Mouse (Mus musculus) E14TG2a.4 (cell line): ENCODE results near the gene Ndufc2.

Source experiments
- H3K27me3 ChIP-seq: 2 replicates; pipeline ENCODE4 v1.6.1; 2014; ENCODE audit warnings: low read length, control low read depth; ENCODE audit not compliant: insufficient read depth
- H3K36me3 ChIP-seq: 2 replicates; pipeline ENCODE4 v1.6.1; 2014; ENCODE audit warnings: low read length, control low read depth; ENCODE audit not compliant: insufficient read depth
- H3K4me1 ChIP-seq: replicated peaks from 2 replicates; pipeline ENCODE4 v1.6.1; 2014; ENCODE audit warnings: low read depth, low read length, control low read depth
- H3K4me3 ChIP-seq: replicated peaks from 2 replicates; pipeline ENCODE4 v1.5.1; 2014; ENCODE audit warnings: mild to moderate bottlenecking, low read length
- H3K9me3 ChIP-seq: 2 replicates; pipeline ENCODE4 v1.6.1; 2014; ENCODE audit warnings: low read length, control low read depth
- CTCF ChIP-seq: conservative IDR thresholded peaks from 2 replicates; pipeline ENCODE4 v1.5.1; 2014; ENCODE audit warnings: low read length
- NANOG ChIP-seq: IDR thresholded peaks from 2 replicates; pipeline ENCODE4 v1.6.1; 2014; ENCODE audit warnings: borderline replicate concordance, low read length, mixed read lengths
- POU5F1 ChIP-seq: IDR thresholded peaks from 2 replicates; pipeline ENCODE4 v1.6.1; 2014; ENCODE audit warnings: low read length, borderline replicate concordance

Gene Ndufc2

DNA sequence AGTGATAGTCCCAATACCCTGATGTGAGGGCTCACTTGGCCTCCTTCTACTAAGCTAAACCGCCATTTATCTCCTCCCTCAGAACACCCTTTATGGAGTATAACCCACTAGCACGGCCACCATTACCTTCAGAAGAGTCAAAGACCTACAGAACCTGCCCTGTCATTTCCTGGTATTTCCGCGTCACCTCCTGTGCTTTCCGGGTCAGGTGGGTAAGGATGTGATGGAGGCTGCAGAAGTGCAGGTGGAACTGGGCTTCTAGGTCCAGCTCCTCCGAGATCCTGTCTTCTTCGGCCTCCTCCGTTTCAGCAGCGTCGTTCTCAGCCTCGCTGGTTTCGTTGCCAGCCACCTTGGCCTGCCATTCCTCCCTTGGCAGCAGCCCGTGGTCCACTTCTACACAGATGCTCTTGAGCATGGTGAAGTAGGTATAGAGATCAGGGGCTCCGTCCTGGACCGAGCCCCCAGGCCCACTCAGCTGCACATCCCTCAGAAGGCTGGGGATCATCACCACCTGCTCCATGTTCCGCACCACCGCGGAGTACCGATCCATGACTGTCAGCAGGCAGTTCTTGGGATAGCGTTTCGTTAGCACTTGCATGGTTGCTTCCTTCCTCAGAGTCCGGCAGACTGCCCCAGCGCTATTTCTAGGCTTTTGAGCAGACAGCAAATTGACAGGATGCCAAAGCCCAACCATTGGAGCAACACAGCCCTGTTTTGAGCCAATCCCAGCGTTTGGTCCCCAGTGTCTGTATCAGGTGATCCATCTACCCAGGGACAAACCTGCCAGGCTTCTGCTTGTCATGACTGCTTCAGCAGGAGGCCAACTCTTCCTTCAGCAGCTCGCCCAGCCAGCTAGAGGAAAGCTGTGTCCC, 17.3 kb downstream of the Ndufc2 start, which contains the start of gene Thrsp:
Thrsp (minus strand) TSS at position 825 of the 872 bp plus-strand sequence.
- peak within 1 kb of the TSS; percentile 70 for H3K4me3 ChIP-seq
- H3K27me3 ChIP-seq: no peaks in the 10 kb centered on the region
- no peaks in the 10 kb centered on the region; the same call in 1 of the 2 replicates for H3K36me3 ChIP-seq
- TF ChIP-seq NANOG (no peak), CTCF (no peak), POU5F1 (no peak)
- no peaks in the 10 kb centered on the region for H3K9me3 ChIP-seq
- peaks cover 57% of the 10 kb centered on the region for H3K4me1 ChIP-seq

DNA sequence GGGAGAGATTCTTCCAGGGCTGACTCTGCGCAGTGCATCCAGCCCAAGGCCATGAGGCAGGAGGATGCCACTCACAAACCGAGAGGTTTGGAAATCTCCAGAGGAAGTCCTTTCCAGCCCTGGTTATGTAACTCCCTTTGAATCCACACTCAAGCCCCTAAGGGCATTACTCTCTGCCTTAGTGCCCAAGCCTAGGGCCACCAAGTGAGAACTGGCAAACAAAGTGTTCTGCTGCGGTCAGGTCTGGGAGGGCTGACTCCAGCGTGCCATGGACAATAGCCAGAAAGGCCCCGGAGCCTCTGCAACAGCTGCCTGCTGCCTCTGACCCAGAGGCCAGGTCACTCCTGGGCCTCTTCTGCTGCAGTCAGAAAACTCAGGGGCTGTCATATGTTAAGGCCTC, 18.9 kb downstream of the Ndufc2 start:
- peaks cover 50% of the 10 kb centered on the region for H3K4me1 ChIP-seq
- H3K9me3 ChIP-seq: no peaks in the 10 kb centered on the region
- H3K27me3 ChIP-seq: no peaks in the 10 kb centered on the region
- TF ChIP-seq NANOG (no peak), CTCF (no peak), POU5F1 (no peak)
- H3K36me3 ChIP-seq: no peaks in the 10 kb centered on the region
- no peak overlapping the region for H3K4me3 ChIP-seq

DNA sequence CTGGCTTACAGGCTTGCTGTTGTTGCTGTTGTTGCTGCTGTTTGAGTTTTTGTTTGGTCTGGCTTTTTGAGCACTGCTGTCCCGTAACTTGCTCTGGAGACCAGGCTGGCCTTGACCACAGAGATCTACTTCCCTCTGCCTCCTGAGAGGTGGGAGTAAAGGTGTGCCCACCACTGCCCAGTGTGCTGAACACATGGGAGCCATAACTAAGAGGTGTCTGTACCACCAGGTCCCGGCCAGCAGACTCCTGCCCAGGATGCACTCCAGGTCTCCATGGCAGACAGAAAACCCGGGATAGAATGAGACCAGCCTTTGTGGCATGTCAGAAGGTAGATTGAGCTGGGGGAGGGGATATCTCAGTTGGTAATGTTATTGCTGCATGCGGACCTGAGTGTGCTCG, 19.4 kb downstream of the Ndufc2 start:
- no peaks in the 10 kb centered on the region for H3K27me3 ChIP-seq
- no peak for TF ChIP-seq POU5F1
- no peak for TF ChIP-seq NANOG
- no peak for TF ChIP-seq CTCF
- H3K9me3 ChIP-seq: no peaks in the 10 kb centered on the region
- peaks cover 46% of the 10 kb centered on the region for H3K4me1 ChIP-seq
- H3K4me3 ChIP-seq: no peak overlapping the region
- H3K36me3 ChIP-seq: no peaks in the 10 kb centered on the region

DNA sequence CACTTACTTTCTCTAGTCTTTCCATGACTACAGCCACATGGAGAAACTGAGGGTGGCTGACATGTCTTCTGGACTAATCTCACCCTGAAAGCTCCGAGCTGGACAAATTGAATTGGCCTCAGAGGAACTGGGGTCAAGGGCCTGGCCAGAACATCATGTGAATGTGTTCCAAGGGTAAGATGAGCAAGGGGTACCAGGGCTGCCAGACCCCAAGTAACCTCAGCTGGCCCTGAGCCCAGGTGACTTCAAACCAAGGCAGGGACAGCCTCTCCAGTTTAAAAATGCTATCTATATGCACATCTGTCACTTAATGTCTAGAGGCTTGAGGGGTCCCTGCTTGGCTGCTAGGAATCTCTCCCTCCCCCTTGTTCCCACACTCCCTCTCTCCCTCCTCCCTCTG, 20.6 kb downstream of the Ndufc2 start:
- no peaks in the 10 kb centered on the region for H3K27me3 ChIP-seq
- no peak overlapping the region for H3K4me3 ChIP-seq
- H3K9me3 ChIP-seq: no peaks in the 10 kb centered on the region
- H3K4me1 ChIP-seq: peaks cover 36% of the 10 kb centered on the region
- no peak for TF ChIP-seq NANOG
- H3K36me3 ChIP-seq: no peaks in the 10 kb centered on the region

DNA sequence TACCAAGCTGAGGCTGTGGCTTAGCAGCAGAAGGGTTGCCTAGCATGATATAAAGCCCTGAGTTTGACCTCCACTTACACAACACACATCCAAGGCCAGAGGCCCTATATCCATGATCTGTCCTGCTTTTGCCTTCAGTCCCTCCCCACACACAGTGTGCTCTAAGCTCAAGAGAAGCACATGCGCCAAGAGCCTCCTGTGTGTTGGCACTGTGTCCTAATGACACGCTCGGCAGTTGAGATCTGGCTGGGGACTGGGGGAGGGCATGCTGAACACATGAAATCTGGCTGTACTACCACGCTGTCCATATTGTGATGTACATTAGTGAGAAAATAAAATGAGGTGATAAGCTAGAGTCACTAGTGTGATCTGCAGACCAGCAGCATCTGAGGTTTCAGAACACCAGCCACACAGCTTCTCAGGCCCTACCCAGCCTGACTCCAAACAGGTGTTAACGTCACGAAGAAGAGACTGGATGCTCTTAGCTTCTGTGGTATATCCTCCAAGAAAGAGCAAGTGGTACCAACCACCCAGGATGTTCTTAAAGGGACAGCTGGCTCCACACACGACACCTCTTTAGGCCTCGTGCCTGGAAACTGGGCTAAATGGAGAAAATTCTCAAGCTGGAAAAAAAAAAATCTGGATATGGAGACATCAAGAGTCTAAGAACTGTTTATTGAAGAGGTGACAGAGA, 21.3 kb downstream of the Ndufc2 start:
- Histone ChIP-seq H3K4me1 (peaks cover 29% of the 10 kb centered on the region), H3K36me3 (no peaks in the 10 kb centered on the region), H3K27me3 (no peaks in the 10 kb centered on the region), H3K4me3 (no peak overlapping the region), H3K9me3 (no peaks in the 10 kb centered on the region)
- no peak for TF ChIP-seq POU5F1
- no peak for TF ChIP-seq CTCF
- TF ChIP-seq NANOG: no peak

DNA sequence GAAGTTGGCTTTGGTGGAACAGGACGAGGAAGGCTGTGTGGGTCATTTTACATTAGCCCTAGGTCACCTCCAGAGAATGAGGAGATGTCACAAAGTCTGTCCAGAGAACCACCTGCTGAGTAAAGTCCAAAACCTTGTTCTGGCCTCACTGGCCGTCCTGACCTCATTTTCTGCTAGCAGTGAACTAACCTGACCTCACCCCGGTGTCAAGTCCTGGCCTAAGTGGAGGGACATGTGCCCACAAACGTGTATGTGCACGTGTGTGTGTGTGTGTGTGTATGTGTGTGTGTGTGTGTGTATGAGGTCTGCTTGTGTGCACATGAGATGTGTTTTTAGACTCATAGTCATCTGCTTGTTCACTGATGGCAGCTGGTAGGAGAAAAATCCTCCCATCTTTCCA, 24.0 kb downstream of the Ndufc2 start:
- Histone ChIP-seq H3K4me3 (no peak overlapping the region), H3K4me1 (peaks cover 27% of the 10 kb centered on the region), H3K9me3 (no peaks in the 10 kb centered on the region), H3K36me3 (no peaks in the 10 kb centered on the region), H3K27me3 (no peaks in the 10 kb centered on the region)
- no peak for TF ChIP-seq NANOG
- TF ChIP-seq CTCF: no peak
- TF ChIP-seq POU5F1: no peak

DNA sequence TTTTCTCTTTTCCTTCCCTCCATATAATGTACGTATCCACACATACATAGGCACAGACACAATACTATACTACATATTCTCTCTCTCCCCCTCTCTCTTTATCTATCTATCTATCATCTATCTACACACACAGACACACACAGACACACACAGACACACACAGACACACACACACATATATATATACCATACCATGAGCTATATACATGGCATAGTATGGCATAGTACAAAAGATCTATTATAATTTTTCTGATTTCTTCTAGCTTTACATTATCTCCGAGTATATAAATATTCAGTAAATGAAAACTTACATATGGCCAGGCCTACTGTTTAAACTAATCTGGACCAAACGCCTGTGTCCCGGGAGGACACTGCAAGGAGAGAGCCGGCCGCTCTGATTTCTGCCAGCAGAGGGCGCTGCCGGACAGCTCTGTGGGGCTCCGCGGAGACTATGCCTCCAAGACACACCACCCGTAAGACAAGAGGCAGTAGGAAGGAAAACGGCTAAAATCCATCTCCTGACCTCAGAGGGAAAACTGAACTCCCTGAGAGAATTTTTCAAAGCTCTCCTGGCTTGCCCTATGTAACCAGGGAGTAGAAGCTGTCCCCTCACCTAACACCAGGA, 24.9 kb downstream of the Ndufc2 start:
- Histone ChIP-seq H3K4me3 (no peak overlapping the region), H3K9me3 (no peaks in the 10 kb centered on the region), H3K27me3 (no peaks in the 10 kb centered on the region), H3K4me1 (peaks cover 30% of the 10 kb centered on the region), H3K36me3 (no peaks in the 10 kb centered on the region)
- TF ChIP-seq POU5F1: no peak
- TF ChIP-seq CTCF: peak; percentile 67
- no peak for TF ChIP-seq NANOG

DNA sequence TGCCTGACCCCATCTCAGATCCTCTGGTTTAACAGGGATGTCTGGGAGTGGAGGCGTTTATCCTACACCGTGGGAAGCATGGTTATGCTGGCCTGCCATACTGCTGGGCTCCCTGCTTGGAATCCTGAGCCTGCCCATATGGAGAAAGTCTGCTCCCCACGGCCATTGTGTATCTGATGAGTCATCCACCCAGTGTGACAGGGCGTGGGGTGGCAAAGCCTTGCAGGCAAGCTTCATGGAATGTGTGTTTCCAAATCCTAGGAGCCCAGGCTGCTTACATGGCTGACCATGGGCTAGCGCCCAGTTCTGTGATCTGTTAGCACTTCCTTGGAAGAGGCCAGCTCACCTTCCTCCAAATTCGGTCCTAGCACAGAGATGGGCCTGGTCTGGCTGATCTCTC, 26.8 kb downstream of the Ndufc2 start:
- TF ChIP-seq NANOG: no peak
- TF ChIP-seq CTCF: no peak
- TF ChIP-seq POU5F1: no peak
- peaks cover 2% of the 10 kb centered on the region; the same call in 1 of the 2 replicates for H3K9me3 ChIP-seq
- H3K4me1 ChIP-seq: peaks cover 43% of the 10 kb centered on the region
- H3K27me3 ChIP-seq: no peaks in the 10 kb centered on the region
- H3K4me3 ChIP-seq: no peak overlapping the region
- H3K36me3 ChIP-seq: no peaks in the 10 kb centered on the region
